Mouse (Mus musculus) C2C12 (cell line): ENCODE results near the gene Tctn1.
"Not testable (repeated sequence)": the region's sequence is repeated elsewhere in the genome, so short reads cannot be mapped to it uniquely, and the experiment has no call there.

Source experiments
- CTCF ChIP-seq: IDR thresholded peaks from one replicate; pipeline ENCODE4 v1.5.1; 2011; ENCODE audit not compliant: control insufficient read depth, insufficient read depth, insufficient read length
- MAX ChIP-seq: IDR thresholded peaks from one replicate; pipeline ENCODE4 v1.6.1; 2011; ENCODE audit warnings: mild to moderate bottlenecking, control low read depth
- MYOG ChIP-seq: IDR thresholded peaks from one replicate; pipeline ENCODE4 v1.6.1; 2011; ENCODE audit not compliant: control insufficient read depth, insufficient read length; ENCODE audit errors: extremely low read depth
- USF1 ChIP-seq: IDR thresholded peaks from one replicate; pipeline ENCODE4 v1.6.1; 2011; ENCODE audit warnings: low read depth, mild to moderate bottlenecking, control low read depth, moderate library complexity

DNA sequence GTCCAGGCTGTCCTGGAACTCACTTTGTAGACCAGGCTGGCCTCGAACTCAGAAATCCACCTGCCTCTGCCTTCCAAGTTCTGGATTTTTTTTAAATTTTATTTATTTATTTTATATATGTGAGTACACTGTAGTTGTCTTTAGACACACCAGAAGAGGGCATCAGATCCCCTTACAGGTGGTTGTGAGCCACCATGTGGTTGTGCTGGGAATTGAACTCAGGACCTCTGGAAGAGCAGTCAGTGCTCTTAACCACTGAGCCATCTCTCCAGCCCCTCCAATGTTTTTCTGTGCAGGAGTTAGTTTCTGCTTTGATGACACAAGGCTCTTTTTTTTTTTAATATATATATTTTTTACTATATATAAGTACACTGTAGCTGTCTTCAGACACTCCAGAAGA is 51.4 kb downstream of the Tctn1 start:
- not testable (repeated sequence) for TF ChIP-seq CTCF, USF1, MAX, MYOG
